Mouse (Mus musculus): ENCODE measurements around the gene Gtf3c5. TPM values are rescaled to one million over a fixed set of nuclear protein-coding genes. Genes with fewer than 3 reads are reported as not detected.
A peak's percentile ranks its signal among the peaks of the same experiment; 100 is the strongest.

Gene Gtf3c5
- total and polyA plus RNA-seq, 2 experiments from 2014 or later = 12.7 to 14.0 TPM

- TF ChIP-seq CTCF (IDR thresholded peaks at IDR 0.05; ENCODE audit: low read depth) (no peak), EP300 (IDR thresholded peaks at IDR 0.05; ENCODE audit: low read depth) (no peak)
- DNase-seq (ENCODE audit: low spot score) (no peak), ATAC-seq (ENCODE audit: insufficient read depth, low read depth) (no peak)
- no peak overlapping the region for H3K4me3 ChIP-seq (ENCODE audit: low read depth, low read length)
- peaks cover 6% of the 10 kb centered on the region for H3K27me3 ChIP-seq (ENCODE audit: control insufficient read depth, insufficient read depth, low read length)
- no peak overlapping the region for H3K9ac ChIP-seq (replicated peaks; ENCODE audit: low read depth, low read length)
- 64% methylated on average over 2 of the region's 2 CpGs for WGBS
- no peak overlapping the region for H3K27ac ChIP-seq (ENCODE audit: low read depth)
- H3K4me1 ChIP-seq (ENCODE audit: control insufficient read depth, insufficient read depth) = no peaks in the 10 kb centered on the region
- no peaks in the 10 kb centered on the region for H3K36me3 ChIP-seq (replicated peaks; ENCODE audit: control insufficient read depth, insufficient read depth, low read length)
- H3K9me3 ChIP-seq (replicated peaks; ENCODE audit: control insufficient read depth, low read length) = no peaks in the 10 kb centered on the region
- no peak overlapping the region for H3K4me2 ChIP-seq (ENCODE audit: low read depth, low read length)
These were observed 7.9 kb upstream of the Gtf3c5 start for GRCm38 (mm10) chr2:28591479-28591878.

- no peak for DNase-seq (ENCODE audit: low spot score)
- WGBS = 41% methylated on average over 1 of the region's 1 CpGs
These were observed 5.0 kb upstream of the Gtf3c5 start for GRCm38 (mm10) chr2:28588574-28588973.

GRCm38 (mm10) chr2:28585730-28586129 is 2.2 kb upstream of the Gtf3c5 start:
- H3K36me3 ChIP-seq (replicated peaks; ENCODE audit: control insufficient read depth, insufficient read depth, low read length) = no peaks in the 10 kb centered on the region
- peaks cover 5% of the 10 kb centered on the region; the same call in 1 of the 2 replicates for H3K4me1 ChIP-seq (ENCODE audit: control insufficient read depth, insufficient read depth)
- H3K4me2 ChIP-seq (ENCODE audit: low read depth, low read length) = no peak overlapping the region
- no peaks in the 10 kb centered on the region for H3K27me3 ChIP-seq (ENCODE audit: control insufficient read depth, insufficient read depth, low read length)
- TF ChIP-seq CTCF (IDR thresholded peaks at IDR 0.05; ENCODE audit: low read depth) (no peak), EP300 (IDR thresholded peaks at IDR 0.05; ENCODE audit: low read depth) (no peak)
- ATAC-seq (ENCODE audit: insufficient read depth, low read depth) (no peak), DNase-seq (ENCODE audit: low spot score) (no peak)
- H3K9me3 ChIP-seq (replicated peaks; ENCODE audit: control insufficient read depth, low read length) = no peaks in the 10 kb centered on the region
- H3K27ac ChIP-seq (ENCODE audit: low read depth) = no peak overlapping the region
- no peak overlapping the region for H3K4me3 ChIP-seq (ENCODE audit: low read depth, low read length)
- WGBS = 42% methylated on average over 2 of the region's 2 CpGs
- no peak overlapping the region for H3K9ac ChIP-seq (replicated peaks; ENCODE audit: low read depth, low read length)

More at GRCm38 (mm10) chr2:28588574-28588973, 5.0 kb upstream of the Gtf3c5 start:
- no peak overlapping the region for H3K4me3 ChIP-seq (ENCODE audit: low read depth, low read length)
- no peaks in the 10 kb centered on the region for H3K36me3 ChIP-seq (replicated peaks; ENCODE audit: control insufficient read depth, insufficient read depth, low read length)
- H3K27me3 ChIP-seq (ENCODE audit: control insufficient read depth, insufficient read depth, low read length) = peaks cover 2% of the 10 kb centered on the region
- H3K9me3 ChIP-seq (replicated peaks; ENCODE audit: control insufficient read depth, low read length) = no peaks in the 10 kb centered on the region
- H3K27ac ChIP-seq (ENCODE audit: low read depth) = no peak overlapping the region
- H3K4me2 ChIP-seq (ENCODE audit: low read depth, low read length) = no peak overlapping the region
- no peak overlapping the region for H3K9ac ChIP-seq (replicated peaks; ENCODE audit: low read depth, low read length)
- no peaks in the 10 kb centered on the region for H3K4me1 ChIP-seq (ENCODE audit: control insufficient read depth, insufficient read depth)
- no peak for ATAC-seq (ENCODE audit: insufficient read depth, low read depth)
- TF ChIP-seq EP300 (IDR thresholded peaks at IDR 0.05; ENCODE audit: low read depth) (no peak), CTCF (IDR thresholded peaks at IDR 0.05; ENCODE audit: low read depth) (no peak)

GRCm38 (mm10) chr2:28585043-28585571 is 1.6 kb upstream of the Gtf3c5 start:
- TF ChIP-seq EP300 (IDR thresholded peaks at IDR 0.05; ENCODE audit: low read depth) (no peak), CTCF (IDR thresholded peaks at IDR 0.05; ENCODE audit: low read depth) (peak; percentile 100)
- H3K4me1 ChIP-seq (ENCODE audit: control insufficient read depth, insufficient read depth) = peaks cover 5% of the 10 kb centered on the region; the same call in 1 of the 2 replicates

GRCm38 (mm10) chr2:28582647-28583353 is 751 bp downstream of the Gtf3c5 start:
- no peaks in the 10 kb centered on the region for H3K27me3 ChIP-seq (ENCODE audit: control insufficient read depth, insufficient read depth, low read length)
- peak overlapping the region; percentile 86 for H3K27ac ChIP-seq (ENCODE audit: low read depth)
- peak; percentile 89 for DNase-seq (ENCODE audit: low spot score)
- H3K4me2 ChIP-seq (ENCODE audit: low read depth, low read length) = peak overlapping the region; percentile 84
- peak; percentile 94 for ATAC-seq (ENCODE audit: insufficient read depth, low read depth)
- H3K36me3 ChIP-seq (replicated peaks; ENCODE audit: control insufficient read depth, insufficient read depth, low read length) = peaks cover 8% of the 10 kb centered on the region
- peaks cover 5% of the 10 kb centered on the region; the same call in 1 of the 2 replicates for H3K4me1 ChIP-seq (ENCODE audit: control insufficient read depth, insufficient read depth)
- TF ChIP-seq CTCF (IDR thresholded peaks at IDR 0.05; ENCODE audit: low read depth) (no peak), EP300 (IDR thresholded peaks at IDR 0.05; ENCODE audit: low read depth) (no peak)
- peak overlapping the region; percentile 68 for H3K4me3 ChIP-seq (ENCODE audit: low read depth, low read length)
- no peaks in the 10 kb centered on the region for H3K9me3 ChIP-seq (replicated peaks; ENCODE audit: control insufficient read depth, low read length)
- WGBS = under 1% methylated on average over 56 of the region's 56 CpGs
- H3K9ac ChIP-seq (replicated peaks; ENCODE audit: low read depth, low read length) = peak overlapping the region; percentile 64

More at GRCm38 (mm10) chr2:28585043-28585571, 1.6 kb upstream of the Gtf3c5 start:
- Histone ChIP-seq H3K27me3 (ENCODE audit: control insufficient read depth, insufficient read depth, low read length) (no peaks in the 10 kb centered on the region), H3K36me3 (replicated peaks; ENCODE audit: control insufficient read depth, insufficient read depth, low read length) (no peaks in the 10 kb centered on the region), H3K27ac (ENCODE audit: low read depth) (no peak overlapping the region), H3K4me3 (ENCODE audit: low read depth, low read length) (no peak overlapping the region), H3K4me2 (ENCODE audit: low read depth, low read length) (no peak overlapping the region), H3K9me3 (replicated peaks; ENCODE audit: control insufficient read depth, low read length) (no peaks in the 10 kb centered on the region), H3K9ac (replicated peaks; ENCODE audit: low read depth, low read length) (no peak overlapping the region)
- ATAC-seq (ENCODE audit: insufficient read depth, low read depth) (no peak), DNase-seq (ENCODE audit: low spot score) (peak; percentile 75)
- 15% methylated on average over 6 of the region's 6 CpGs for WGBS

All from heart, postnatal 0 days (tissue).